Mouse (Mus musculus): Measurements from ENCODE around the gene Card14. TPM values are rescaled to one million over a fixed set of nuclear protein-coding genes. Genes with fewer than 3 reads are reported as not detected.

Card14 gene
- polyA plus RNA-seq, 1 experiment from 2014 or later, result 0.39 TPM

DNA sequence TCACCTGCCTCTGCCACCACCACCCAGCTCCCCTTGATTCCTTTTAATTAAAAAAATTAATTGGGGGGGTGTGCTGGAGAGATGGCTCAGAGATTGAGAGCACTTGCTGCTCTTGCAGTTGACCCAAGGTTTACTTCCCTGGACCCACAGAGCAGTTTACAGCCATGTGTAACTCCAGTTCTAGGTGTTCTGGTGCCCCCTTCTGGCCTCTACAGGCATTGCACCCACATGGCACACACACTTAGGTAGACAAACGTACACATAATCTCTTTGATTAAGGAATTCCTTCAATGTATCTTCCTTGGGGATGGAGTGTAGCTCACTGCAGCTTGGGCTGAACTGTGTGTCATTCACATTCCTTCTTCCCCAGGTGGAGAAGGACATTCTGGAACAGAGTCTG, 17.5 kb downstream of the Card14 start:
- Histone ChIP-seq H3K27me3 (ENCODE audit: control insufficient read depth, insufficient read depth, low read length) (peaks cover 9% of the 10 kb centered on the region; the same call in 1 of the 2 replicates), H3K36me3 (ENCODE audit: control insufficient read depth, insufficient read depth, low read length) (no peaks in the 10 kb centered on the region), H3K9me3 (ENCODE audit: control insufficient read depth, low read length) (peaks cover 3% of the 10 kb centered on the region; the same call in 1 of the 2 replicates), H3K4me3 (ENCODE audit: control insufficient read depth in 1 of 2, insufficient read depth in 1 of 2, low read depth in 1 of 2, low read length in 2 of 2) (no peak overlapping the region), H3K4me1 (ENCODE audit: control insufficient read depth in 2 of 2, insufficient read depth in 2 of 2, low read length in 2 of 2) (no peaks in the 10 kb centered on the region), H3K27ac (replicated peaks in 1 of 2; ENCODE audit: control insufficient read depth in 1 of 2, insufficient read depth in 1 of 2, low read depth in 2 of 2, low read length in 2 of 2) (no peak overlapping the region), H3K9ac (ENCODE audit: low read length) (no peak overlapping the region), H3K4me2 (ENCODE audit: low read length) (no peak overlapping the region)
- no peak for ATAC-seq (ENCODE audit: insufficient number of reproducible peaks, insufficient read depth, low FRiP score, low read depth)
- WGBS, result 65% methylated on average over 1 of the region's 1 CpGs

DNA sequence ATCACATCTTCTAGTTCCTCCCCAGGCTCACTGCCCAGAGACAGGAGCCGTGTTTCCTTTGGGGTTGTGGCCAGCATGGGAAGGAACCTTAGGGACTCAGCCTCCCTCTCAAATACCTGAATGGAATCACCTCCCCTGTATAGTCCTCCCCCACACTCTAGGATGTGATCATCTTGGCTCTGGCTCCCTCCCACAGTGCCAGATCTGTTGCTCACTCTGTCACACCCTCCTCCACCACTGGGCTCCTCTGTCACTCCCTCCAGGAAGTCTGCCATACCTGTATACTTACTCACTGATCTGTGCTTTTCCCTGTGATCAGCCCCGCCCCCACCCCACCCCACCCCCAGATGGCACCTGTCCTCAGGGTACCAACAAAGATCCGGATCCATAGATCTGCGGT, 23.0 kb downstream of the Card14 start:
- H3K27ac ChIP-seq (replicated peaks in 1 of 2; ENCODE audit: control insufficient read depth in 1 of 2, insufficient read depth in 1 of 2, low read depth in 2 of 2, low read length in 2 of 2), result no peak overlapping the region
- no peak overlapping the region for H3K4me3 ChIP-seq (ENCODE audit: control insufficient read depth in 1 of 2, insufficient read depth in 1 of 2, low read depth in 1 of 2, low read length in 2 of 2)
- no peaks in the 10 kb centered on the region for H3K9me3 ChIP-seq (ENCODE audit: control insufficient read depth, low read length)
- H3K4me1 ChIP-seq (ENCODE audit: control insufficient read depth in 2 of 2, insufficient read depth in 2 of 2, low read length in 2 of 2), result no peaks in the 10 kb centered on the region
- peaks cover 9% of the 10 kb centered on the region; the same call in 1 of the 2 replicates for H3K27me3 ChIP-seq (ENCODE audit: control insufficient read depth, insufficient read depth, low read length)
- ATAC-seq (ENCODE audit: insufficient number of reproducible peaks, insufficient read depth, low FRiP score, low read depth), result 0 out of 2 replicates have a peak, but pooled peaks have one; percentile 22
- no peak overlapping the region for H3K9ac ChIP-seq (ENCODE audit: low read length)
- 48% methylated on average over 4 of the region's 4 CpGs for WGBS
- H3K36me3 ChIP-seq (ENCODE audit: control insufficient read depth, insufficient read depth, low read length), result no peaks in the 10 kb centered on the region
- no peak overlapping the region for H3K4me2 ChIP-seq (ENCODE audit: low read length)

DNA sequence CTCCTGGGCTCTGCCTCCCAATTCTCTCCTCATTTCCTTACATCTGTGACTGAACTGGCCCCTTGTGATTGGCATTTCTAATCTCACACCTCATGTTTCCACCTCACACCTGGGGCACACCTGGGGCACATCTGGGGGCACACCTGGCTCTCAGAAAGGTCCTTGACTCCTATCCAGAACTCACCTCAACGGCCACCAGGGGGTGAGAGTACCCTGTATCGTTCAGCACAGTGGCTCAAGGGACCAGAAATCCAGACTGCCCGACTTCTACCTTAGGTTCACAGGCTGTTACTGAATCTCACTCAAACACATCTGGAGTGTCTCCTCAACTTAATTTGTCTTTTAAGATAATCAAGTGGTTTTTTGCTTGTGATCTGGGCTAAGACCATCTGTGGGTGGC, 24.4 kb downstream of the Card14 start:
- no peak overlapping the region for H3K9ac ChIP-seq (ENCODE audit: low read length)
- H3K27me3 ChIP-seq (ENCODE audit: control insufficient read depth, insufficient read depth, low read length), result peaks cover 4% of the 10 kb centered on the region; the same call in 1 of the 2 replicates
- 33% methylated on average over 3 of the region's 3 CpGs for WGBS
- no peak overlapping the region for H3K4me2 ChIP-seq (ENCODE audit: low read length)
- H3K4me1 ChIP-seq (ENCODE audit: control insufficient read depth in 2 of 2, insufficient read depth in 2 of 2, low read length in 2 of 2), result no peaks in the 10 kb centered on the region
- ATAC-seq (ENCODE audit: insufficient number of reproducible peaks, insufficient read depth, low FRiP score, low read depth), result no peak
- H3K27ac ChIP-seq (replicated peaks in 1 of 2; ENCODE audit: control insufficient read depth in 1 of 2, insufficient read depth in 1 of 2, low read depth in 2 of 2, low read length in 2 of 2), result no peak overlapping the region
- no peaks in the 10 kb centered on the region for H3K36me3 ChIP-seq (ENCODE audit: control insufficient read depth, insufficient read depth, low read length)
- no peak overlapping the region for H3K4me3 ChIP-seq (ENCODE audit: control insufficient read depth in 1 of 2, insufficient read depth in 1 of 2, low read depth in 1 of 2, low read length in 2 of 2)
- no peaks in the 10 kb centered on the region for H3K9me3 ChIP-seq (ENCODE audit: control insufficient read depth, low read length)

DNA sequence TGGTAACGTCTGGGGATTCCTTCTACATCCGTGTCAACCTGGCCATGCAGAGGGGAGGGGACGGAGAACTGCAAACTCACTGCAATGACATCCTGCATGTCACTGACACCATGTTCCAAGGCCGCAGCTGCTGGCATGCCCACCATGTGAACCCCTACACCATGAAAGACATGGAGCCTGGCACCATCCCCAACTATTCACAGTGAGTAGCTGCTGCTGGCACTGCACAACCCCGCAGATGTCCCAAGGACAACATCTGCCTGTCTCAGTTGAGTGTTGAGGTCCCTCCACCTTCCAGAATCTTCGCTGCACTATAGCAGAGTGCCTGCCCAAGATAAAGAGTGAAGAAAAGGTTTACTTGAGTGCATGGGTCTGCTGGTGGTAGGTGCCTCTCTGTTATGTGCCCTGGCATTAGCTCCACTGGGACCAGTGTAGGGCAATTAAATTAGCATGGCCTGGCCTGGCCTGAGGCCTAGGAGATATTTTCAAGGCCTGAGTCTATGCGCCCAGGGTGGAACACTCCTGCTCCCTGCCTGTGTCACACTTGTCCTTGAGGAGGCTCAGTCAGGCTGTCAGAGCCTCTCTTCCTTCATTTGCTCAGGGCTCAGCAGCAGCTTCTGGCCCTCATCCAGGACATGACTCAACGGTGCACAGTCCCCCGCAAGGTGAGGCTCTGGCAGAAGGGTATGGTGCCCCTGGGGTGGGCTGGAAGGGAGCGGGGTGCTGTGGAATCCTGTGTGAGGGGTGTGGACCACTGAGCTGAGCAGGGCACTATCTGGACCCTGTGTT, 30.9 kb downstream of the Card14 start:
- H3K4me1 ChIP-seq (ENCODE audit: control insufficient read depth in 2 of 2, insufficient read depth in 2 of 2, low read length in 2 of 2), result peaks cover 12 to 17% of the 10 kb centered on the region in 2 experiments
- H3K27ac ChIP-seq (replicated peaks in 1 of 2; ENCODE audit: control insufficient read depth in 1 of 2, insufficient read depth in 1 of 2, low read depth in 2 of 2, low read length in 2 of 2), result peak overlapping the region; percentile 16 to 44; a peak in 3 of 4 replicates
- H3K36me3 ChIP-seq (ENCODE audit: control insufficient read depth, insufficient read depth, low read length), result no peaks in the 10 kb centered on the region
- H3K9me3 ChIP-seq (ENCODE audit: control insufficient read depth, low read length), result no peaks in the 10 kb centered on the region
- no peaks in the 10 kb centered on the region for H3K27me3 ChIP-seq (ENCODE audit: control insufficient read depth, insufficient read depth, low read length)
- H3K4me2 ChIP-seq (ENCODE audit: low read length), result no peak overlapping the region
- peak overlapping the region; percentile 18; the same call in 1 of the 2 replicates for H3K9ac ChIP-seq (ENCODE audit: low read length)
- 61% methylated on average over 10 of the region's 10 CpGs for WGBS
- peak; percentile 44; the same call in 1 of the 2 replicates for ATAC-seq (ENCODE audit: insufficient number of reproducible peaks, insufficient read depth, low FRiP score, low read depth)
- H3K4me3 ChIP-seq (ENCODE audit: control insufficient read depth in 1 of 2, insufficient read depth in 1 of 2, low read depth in 1 of 2, low read length in 2 of 2), result no peak overlapping the region

DNA sequence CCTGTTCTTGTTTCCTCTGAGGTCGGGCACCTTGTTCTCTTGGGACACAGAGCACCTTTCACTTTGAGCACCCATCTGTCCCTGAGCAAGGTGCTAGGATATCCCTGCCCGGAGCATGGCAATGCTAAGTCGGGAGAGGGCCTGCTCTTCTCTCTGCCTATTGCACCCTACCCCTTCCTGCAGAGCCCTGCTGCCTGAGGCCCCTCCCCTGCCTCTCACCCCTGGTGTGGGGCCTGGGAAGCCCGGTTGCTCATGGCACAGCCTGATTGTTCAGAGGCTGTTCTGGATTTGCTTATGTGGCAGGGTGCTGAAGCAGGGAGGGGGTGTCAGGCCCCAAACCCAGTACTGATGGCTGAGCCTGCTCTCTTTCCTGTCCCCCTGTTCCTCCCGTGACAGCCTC, 31.6 kb downstream of the Card14 start:
- no peak overlapping the region for H3K4me2 ChIP-seq (ENCODE audit: low read length)
- H3K9me3 ChIP-seq (ENCODE audit: control insufficient read depth, low read length), result no peaks in the 10 kb centered on the region
- H3K27me3 ChIP-seq (ENCODE audit: control insufficient read depth, insufficient read depth, low read length), result no peaks in the 10 kb centered on the region
- 0 out of 2 replicates have a peak overlapping the region, but pooled peaks have one; percentile 18 for H3K9ac ChIP-seq (ENCODE audit: low read length)
- H3K4me1 ChIP-seq (ENCODE audit: control insufficient read depth in 2 of 2, insufficient read depth in 2 of 2, low read length in 2 of 2), result peaks cover 12 to 17% of the 10 kb centered on the region in 2 experiments
- WGBS, result 42% methylated on average over 5 of the region's 5 CpGs
- ATAC-seq (ENCODE audit: insufficient number of reproducible peaks, insufficient read depth, low FRiP score, low read depth), result peak; percentile 20; the same call in 1 of the 2 replicates
- H3K4me3 ChIP-seq (ENCODE audit: control insufficient read depth in 1 of 2, insufficient read depth in 1 of 2, low read depth in 1 of 2, low read length in 2 of 2), result no peak overlapping the region
- no peaks in the 10 kb centered on the region for H3K36me3 ChIP-seq (ENCODE audit: control insufficient read depth, insufficient read depth, low read length)
- 0 out of 4 replicates have a peak overlapping the region, but pooled peaks of 1 of the 2 experiments have one; percentile 16 for H3K27ac ChIP-seq (replicated peaks in 1 of 2; ENCODE audit: control insufficient read depth in 1 of 2, insufficient read depth in 1 of 2, low read depth in 2 of 2, low read length in 2 of 2)

DNA sequence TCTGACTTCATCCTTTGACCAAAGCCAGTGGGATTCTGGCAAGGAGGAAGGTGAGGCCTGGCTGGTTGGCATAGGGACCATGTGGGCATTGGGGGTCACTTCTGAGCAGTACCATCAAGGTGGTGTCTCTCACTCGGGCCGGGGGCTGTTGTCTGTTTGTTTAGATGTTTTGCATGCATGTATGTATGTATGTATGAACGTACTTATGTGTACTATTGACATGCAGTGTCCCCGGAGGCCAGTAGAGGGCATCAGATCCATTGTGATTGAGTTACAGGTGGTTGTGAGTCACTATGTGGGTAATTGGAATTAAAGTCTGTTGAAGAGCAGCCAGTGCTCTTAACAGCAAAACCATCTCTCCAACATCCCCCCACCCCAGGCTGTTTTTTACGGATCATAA, 32.1 kb downstream of the Card14 start:
- no peak overlapping the region for H3K4me3 ChIP-seq (ENCODE audit: control insufficient read depth in 1 of 2, insufficient read depth in 1 of 2, low read depth in 1 of 2, low read length in 2 of 2)
- no peaks in the 10 kb centered on the region for H3K9me3 ChIP-seq (ENCODE audit: control insufficient read depth, low read length)
- peaks cover 12 to 17% of the 10 kb centered on the region in 2 experiments for H3K4me1 ChIP-seq (ENCODE audit: control insufficient read depth in 2 of 2, insufficient read depth in 2 of 2, low read length in 2 of 2)
- WGBS, result 7% methylated on average over 5 of the region's 5 CpGs
- no peak overlapping the region for H3K4me2 ChIP-seq (ENCODE audit: low read length)
- no peaks in the 10 kb centered on the region for H3K27me3 ChIP-seq (ENCODE audit: control insufficient read depth, insufficient read depth, low read length)
- ATAC-seq (ENCODE audit: insufficient number of reproducible peaks, insufficient read depth, low FRiP score, low read depth), result no peak
- no peak overlapping the region for H3K9ac ChIP-seq (ENCODE audit: low read length)
- no peaks in the 10 kb centered on the region for H3K36me3 ChIP-seq (ENCODE audit: control insufficient read depth, insufficient read depth, low read length)
- H3K27ac ChIP-seq (replicated peaks in 1 of 2; ENCODE audit: control insufficient read depth in 1 of 2, insufficient read depth in 1 of 2, low read depth in 2 of 2, low read length in 2 of 2), result no peak overlapping the region

DNA sequence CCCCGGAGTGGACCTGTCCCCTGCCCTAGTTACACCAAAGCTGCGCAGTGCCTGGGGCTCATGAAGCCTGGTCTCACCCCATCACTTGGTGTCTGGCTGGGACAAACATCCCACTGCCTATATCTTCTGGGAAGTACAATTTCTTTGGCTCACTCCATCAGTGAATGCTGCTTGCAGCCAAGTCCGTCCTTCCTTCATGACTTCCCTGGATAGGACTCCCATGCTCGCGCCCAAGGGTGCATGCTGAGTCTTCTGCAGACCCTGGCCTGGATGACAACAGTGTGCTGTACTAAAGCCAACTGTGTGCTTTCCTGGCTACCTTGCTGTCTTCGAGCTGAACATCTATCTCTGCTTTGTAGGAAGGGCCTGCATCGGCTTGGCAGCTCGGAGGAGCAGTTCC, 36.6 kb downstream of the Card14 start:
- no peak overlapping the region for H3K4me3 ChIP-seq (ENCODE audit: control insufficient read depth in 1 of 2, insufficient read depth in 1 of 2, low read depth in 1 of 2, low read length in 2 of 2)
- no peak overlapping the region for H3K4me2 ChIP-seq (ENCODE audit: low read length)
- H3K27me3 ChIP-seq (ENCODE audit: control insufficient read depth, insufficient read depth, low read length), result no peaks in the 10 kb centered on the region
- 90% methylated on average over 8 of the region's 8 CpGs for WGBS
- H3K9ac ChIP-seq (ENCODE audit: low read length), result no peak overlapping the region
- H3K27ac ChIP-seq (replicated peaks in 1 of 2; ENCODE audit: control insufficient read depth in 1 of 2, insufficient read depth in 1 of 2, low read depth in 2 of 2, low read length in 2 of 2), result no peak overlapping the region
- ATAC-seq (ENCODE audit: insufficient number of reproducible peaks, insufficient read depth, low FRiP score, low read depth), result no peak
- peaks cover 8 to 10% of the 10 kb centered on the region in 2 experiments for H3K4me1 ChIP-seq (ENCODE audit: control insufficient read depth in 2 of 2, insufficient read depth in 2 of 2, low read length in 2 of 2)
- H3K9me3 ChIP-seq (ENCODE audit: control insufficient read depth, low read length), result no peaks in the 10 kb centered on the region
- H3K36me3 ChIP-seq (ENCODE audit: control insufficient read depth, insufficient read depth, low read length), result peaks cover 10% of the 10 kb centered on the region; the same call in 1 of the 2 replicates
